Mouse (Mus musculus): ENCODE measurements at regions not wholly inside any gene's neighbourhood (a gene's known extent, or its start where the extent isn't known, plus 50 kb on each side); places are given as distances from the start of the nearest gene placed in this dataset.

DNA sequence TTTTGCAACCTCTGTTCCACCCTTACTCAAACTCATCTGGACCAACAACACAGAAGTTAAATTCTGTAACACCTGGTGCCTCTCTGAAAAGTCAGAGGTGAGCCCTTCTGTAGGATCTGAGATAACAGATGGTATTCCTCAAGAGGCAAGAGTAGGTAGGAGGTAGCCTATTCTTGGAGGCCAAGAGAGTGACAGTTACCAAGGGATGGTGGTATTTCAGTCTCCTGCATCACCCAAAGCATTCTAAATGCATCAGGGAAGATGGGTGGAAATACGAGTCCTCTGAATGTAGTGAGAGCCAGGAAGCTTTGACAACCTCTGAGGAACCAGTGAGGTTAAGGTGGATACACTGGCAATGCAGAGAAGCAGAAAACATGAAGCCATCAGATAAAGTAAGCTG, 201.5 kb downstream of the Foxa2 start:
- Histone ChIP-seq H3K9me3 (ENCODE audit: control insufficient read depth, low read length) (no peaks in the 10 kb centered on the region), H3K9ac (replicated peaks) (no peak overlapping the region), H3K4me1 (replicated peaks; ENCODE audit: control insufficient read depth in 2 of 2, insufficient read depth in 2 of 2, low read length in 1 of 2) (no peaks in the 10 kb centered on the region), H3K4me3 (ENCODE audit: insufficient read depth in 1 of 2, low read depth in 2 of 2, low read length in 2 of 2) (no peak overlapping the region), H3K27ac (no peak overlapping the region), H3K27me3 (ENCODE audit: control insufficient read depth, insufficient read depth, low read length) (no peaks in the 10 kb centered on the region), H3K4me2 (ENCODE audit: low read depth) (no peak overlapping the region), H3K36me3 (replicated peaks; ENCODE audit: control insufficient read depth, insufficient read depth, low read depth) (no peaks in the 10 kb centered on the region)
- DNase-seq (ENCODE audit: low read depth in 3 of 3, low spot score in 3 of 3), result no peak
- no peak for TF ChIP-seq EP300 (IDR thresholded peaks at IDR 0.05; ENCODE audit: low read depth)
- TF ChIP-seq CTCF (IDR thresholded peaks at IDR 0.05; ENCODE audit: low read depth), result no peak
- WGBS (ENCODE audit: insufficient replicate concordance), result 32% methylated on average over 1 of the region's 1 CpGs
- no peak for ATAC-seq (ENCODE audit: insufficient read depth)

- Histone ChIP-seq H3K27me3 (ENCODE audit: control insufficient read depth, insufficient read depth, low read length) (no peaks in the 10 kb centered on the region), H3K9me3 (ENCODE audit: control insufficient read depth, low read length) (no peaks in the 10 kb centered on the region), H3K27ac (no peak overlapping the region), H3K36me3 (replicated peaks; ENCODE audit: control insufficient read depth, insufficient read depth, low read depth) (no peaks in the 10 kb centered on the region), H3K4me3 (ENCODE audit: insufficient read depth in 1 of 2, low read depth in 2 of 2, low read length in 2 of 2) (no peak overlapping the region), H3K4me1 (replicated peaks; ENCODE audit: control insufficient read depth in 2 of 2, insufficient read depth in 2 of 2, low read length in 1 of 2) (no peaks in the 10 kb centered on the region), H3K9ac (replicated peaks) (no peak overlapping the region), H3K4me2 (ENCODE audit: low read depth) (no peak overlapping the region)
- WGBS (ENCODE audit: insufficient replicate concordance), result 58% methylated on average over 5 of the region's 5 CpGs
- ATAC-seq (ENCODE audit: insufficient read depth) (no peak), DNase-seq (ENCODE audit: low read depth in 3 of 3, low spot score in 3 of 3) (no peak)
- TF ChIP-seq EP300 (IDR thresholded peaks at IDR 0.05; ENCODE audit: low read depth) (no peak), CTCF (IDR thresholded peaks at IDR 0.05; ENCODE audit: low read depth) (no peak)
Observed at GRCm38 (mm10) chr2:147840936-147841335, 205.8 kb downstream of the Foxa2 start.

DNA sequence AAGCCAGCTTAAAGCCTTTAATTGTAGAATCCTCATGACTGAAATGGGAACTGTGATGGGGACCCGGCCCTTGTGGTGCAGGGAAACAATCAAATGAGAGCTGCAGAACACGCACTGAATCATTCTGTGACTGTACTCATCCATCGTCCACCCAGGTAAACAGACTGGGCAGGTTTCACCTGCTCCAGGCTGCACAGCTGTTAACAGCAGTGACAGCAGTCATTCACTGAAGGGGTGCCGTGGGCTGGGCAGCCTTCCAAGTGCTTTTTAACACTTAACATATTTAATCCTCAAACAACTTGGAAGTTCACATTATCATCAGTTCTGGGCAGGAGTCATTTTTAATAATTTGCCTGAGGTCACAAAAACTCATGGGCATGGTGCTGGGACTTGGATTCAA, 208.2 kb downstream of the Foxa2 start:
- DNase-seq (ENCODE audit: low read depth in 3 of 3, low spot score in 3 of 3) (no peak), ATAC-seq (ENCODE audit: insufficient read depth) (no peak)
- WGBS (ENCODE audit: insufficient replicate concordance), result 70% methylated on average over 4 of the region's 4 CpGs
- H3K9ac ChIP-seq (replicated peaks), result no peak overlapping the region
- H3K9me3 ChIP-seq (ENCODE audit: control insufficient read depth, low read length), result no peaks in the 10 kb centered on the region
- no peak overlapping the region for H3K27ac ChIP-seq
- no peak overlapping the region for H3K4me2 ChIP-seq (ENCODE audit: low read depth)
- TF ChIP-seq EP300 (IDR thresholded peaks at IDR 0.05; ENCODE audit: low read depth), result no peak
- TF ChIP-seq CTCF (IDR thresholded peaks at IDR 0.05; ENCODE audit: low read depth), result no peak
- no peaks in the 10 kb centered on the region for H3K27me3 ChIP-seq (ENCODE audit: control insufficient read depth, insufficient read depth, low read length)
- H3K36me3 ChIP-seq (replicated peaks; ENCODE audit: control insufficient read depth, insufficient read depth, low read depth), result no peaks in the 10 kb centered on the region
- no peaks in the 10 kb centered on the region for H3K4me1 ChIP-seq (replicated peaks; ENCODE audit: control insufficient read depth in 2 of 2, insufficient read depth in 2 of 2, low read length in 1 of 2)
- H3K4me3 ChIP-seq (ENCODE audit: insufficient read depth in 1 of 2, low read depth in 2 of 2, low read length in 2 of 2), result no peak overlapping the region

DNA sequence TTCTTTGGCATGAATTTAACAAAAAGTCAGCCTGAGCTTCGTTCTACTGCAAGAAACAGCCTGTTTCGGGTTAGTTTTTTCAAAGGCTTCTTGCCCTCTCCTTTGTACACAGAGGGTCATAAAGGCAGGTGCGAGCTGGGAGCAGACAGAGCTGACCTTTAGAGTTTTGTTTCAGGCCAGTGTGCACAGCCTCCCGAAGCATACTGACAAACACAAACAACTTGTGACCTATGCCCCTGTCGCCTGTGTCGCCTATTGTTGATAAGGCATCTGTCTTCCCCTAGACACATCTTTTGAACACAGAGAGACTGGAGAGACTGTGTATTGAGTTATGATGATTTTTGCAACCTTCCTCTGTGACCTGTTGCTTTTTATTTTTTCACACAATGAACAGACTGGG, 216.2 kb downstream of the Foxa2 start:
- Histone ChIP-seq H3K4me3 (ENCODE audit: insufficient read depth in 1 of 2, low read depth in 2 of 2, low read length in 2 of 2) (no peak overlapping the region), H3K36me3 (replicated peaks; ENCODE audit: control insufficient read depth, insufficient read depth, low read depth) (no peaks in the 10 kb centered on the region), H3K9me3 (ENCODE audit: control insufficient read depth, low read length) (no peaks in the 10 kb centered on the region), H3K4me2 (ENCODE audit: low read depth) (no peak overlapping the region), H3K27ac (no peak overlapping the region), H3K9ac (replicated peaks) (no peak overlapping the region), H3K27me3 (ENCODE audit: control insufficient read depth, insufficient read depth, low read length) (no peaks in the 10 kb centered on the region), H3K4me1 (replicated peaks; ENCODE audit: control insufficient read depth in 2 of 2, insufficient read depth in 2 of 2, low read length in 1 of 2) (no peaks in the 10 kb centered on the region)
- no peak for ATAC-seq (ENCODE audit: insufficient read depth)
- DNase-seq (ENCODE audit: low read depth in 3 of 3, low spot score in 3 of 3), result no peak
- TF ChIP-seq EP300 (IDR thresholded peaks at IDR 0.05; ENCODE audit: low read depth) (no peak), CTCF (IDR thresholded peaks at IDR 0.05; ENCODE audit: low read depth) (no peak)
- 39% methylated on average over 6 of the region's 6 CpGs for WGBS (ENCODE audit: insufficient replicate concordance)

DNA sequence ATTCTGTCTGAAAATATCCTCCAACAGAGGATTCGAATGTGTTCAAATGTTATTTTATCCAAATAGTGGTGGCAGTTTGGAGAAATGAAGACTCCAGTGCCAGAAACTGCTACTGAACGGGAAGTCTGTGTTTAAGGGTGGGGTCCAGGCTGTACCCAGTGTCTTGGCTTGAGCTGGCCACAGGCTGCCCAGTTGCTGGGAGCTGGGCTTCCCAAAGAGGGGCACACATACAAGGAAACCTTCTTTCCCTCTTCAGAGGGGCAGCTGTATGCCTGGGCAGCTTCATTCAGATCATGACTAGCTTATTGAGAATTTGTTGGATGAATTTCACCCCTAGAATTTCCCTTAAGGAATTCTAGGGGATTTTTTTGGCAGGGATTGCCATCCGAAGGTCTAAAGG, 229.8 kb downstream of the Foxa2 start:
- ATAC-seq (ENCODE audit: insufficient read depth) (no peak), DNase-seq (ENCODE audit: low read depth in 3 of 3, low spot score in 3 of 3) (no peak)
- H3K36me3 ChIP-seq (replicated peaks; ENCODE audit: control insufficient read depth, insufficient read depth, low read depth), result no peaks in the 10 kb centered on the region
- no peak overlapping the region for H3K4me3 ChIP-seq (ENCODE audit: insufficient read depth in 1 of 2, low read depth in 2 of 2, low read length in 2 of 2)
- H3K9me3 ChIP-seq (ENCODE audit: control insufficient read depth, low read length), result no peaks in the 10 kb centered on the region
- no peaks in the 10 kb centered on the region for H3K4me1 ChIP-seq (replicated peaks; ENCODE audit: control insufficient read depth in 2 of 2, insufficient read depth in 2 of 2, low read length in 1 of 2)
- no peak overlapping the region for H3K4me2 ChIP-seq (ENCODE audit: low read depth)
- H3K27me3 ChIP-seq (ENCODE audit: control insufficient read depth, insufficient read depth, low read length), result no peaks in the 10 kb centered on the region
- TF ChIP-seq EP300 (IDR thresholded peaks at IDR 0.05; ENCODE audit: low read depth), result no peak
- no peak for TF ChIP-seq CTCF (IDR thresholded peaks at IDR 0.05; ENCODE audit: low read depth)
- H3K9ac ChIP-seq (replicated peaks), result no peak overlapping the region
- no peak overlapping the region for H3K27ac ChIP-seq
- WGBS (ENCODE audit: insufficient replicate concordance), result 46% methylated on average over 3 of the region's 3 CpGs

Measured in liver, embryonic 14.5 days (tissue).